Mouse (Mus musculus): Measurements from ENCODE around the gene Gpr152. TPM values are rescaled to one million over a fixed set of nuclear protein-coding genes. Genes with fewer than 3 reads are reported as not detected.

Gpr152 gene
- polyA plus RNA-seq, 1 experiment from 2014 or later = not detected

- no peak overlapping the region for H3K4me2 ChIP-seq (ENCODE audit: low read depth, low read length)
- no peak overlapping the region for H3K4me3 ChIP-seq (ENCODE audit: low read depth, low read length)
- peaks cover 19% of the 10 kb centered on the region for H3K27me3 ChIP-seq (ENCODE audit: control insufficient read depth, insufficient read depth, low read length)
- WGBS = 64% methylated on average over 2 of the region's 2 CpGs
- H3K36me3 ChIP-seq (replicated peaks; ENCODE audit: control insufficient read depth, insufficient read depth, low read depth, low read length) = no peaks in the 10 kb centered on the region
- peaks cover 4% of the 10 kb centered on the region; the same call in 1 of the 2 replicates for H3K4me1 ChIP-seq (ENCODE audit: control insufficient read depth, insufficient read depth, low read length)
- DNase-seq (ENCODE audit: low spot score) (no peak), ATAC-seq (replicated peaks; ENCODE audit: insufficient number of reproducible peaks, low FRiP score, low TSS enrichment, low read depth) (no peak)
- no peaks in the 10 kb centered on the region for H3K9me3 ChIP-seq (replicated peaks; ENCODE audit: control insufficient read depth, low read length)
- no peak overlapping the region for H3K9ac ChIP-seq (replicated peaks; ENCODE audit: low read length)
- H3K27ac ChIP-seq (replicated peaks; ENCODE audit: low read depth, low read length) = no peak overlapping the region
Measured at GRCm38 (mm10) chr19:4102049-4102448, 37.5 kb upstream of the Gpr152 start.

GRCm38 (mm10) chr19:4102626-4103025 lies 37.0 kb upstream of the Gpr152 start:
- H3K27ac ChIP-seq (replicated peaks; ENCODE audit: low read depth, low read length) = no peak overlapping the region
- H3K4me1 ChIP-seq (ENCODE audit: control insufficient read depth, insufficient read depth, low read length) = peaks cover 4% of the 10 kb centered on the region; the same call in 1 of the 2 replicates
- H3K27me3 ChIP-seq (ENCODE audit: control insufficient read depth, insufficient read depth, low read length) = peaks cover 19% of the 10 kb centered on the region
- H3K4me3 ChIP-seq (ENCODE audit: low read depth, low read length) = no peak overlapping the region
- 93% methylated on average over 12 of the region's 12 CpGs for WGBS
- no peak for ATAC-seq (replicated peaks; ENCODE audit: insufficient number of reproducible peaks, low FRiP score, low TSS enrichment, low read depth)
- H3K9me3 ChIP-seq (replicated peaks; ENCODE audit: control insufficient read depth, low read length) = no peaks in the 10 kb centered on the region
- H3K4me2 ChIP-seq (ENCODE audit: low read depth, low read length) = no peak overlapping the region
- no peaks in the 10 kb centered on the region for H3K36me3 ChIP-seq (replicated peaks; ENCODE audit: control insufficient read depth, insufficient read depth, low read depth, low read length)
- DNase-seq (ENCODE audit: low spot score) = no peak
- H3K9ac ChIP-seq (replicated peaks; ENCODE audit: low read length) = no peak overlapping the region

DNA sequence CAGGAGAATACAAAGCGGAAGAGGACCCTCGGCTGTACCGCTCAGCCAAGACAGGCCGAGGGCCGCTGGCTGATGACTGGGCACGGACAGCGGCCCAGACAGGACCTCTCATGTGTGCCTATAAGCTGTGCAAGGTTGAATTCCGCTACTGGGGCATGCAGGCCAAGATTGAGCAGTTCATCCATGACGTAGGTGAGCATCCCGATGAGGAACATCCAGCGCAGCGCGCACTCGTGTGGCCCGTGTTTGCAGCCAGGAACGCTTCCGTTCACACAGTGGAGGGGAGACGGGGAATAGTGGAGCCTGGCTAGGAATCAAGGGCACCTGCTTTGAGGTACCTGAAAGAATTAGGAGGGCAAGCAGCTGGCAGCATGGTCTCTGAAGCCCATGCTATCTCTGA lies 36.3 kb upstream of the Gpr152 start:
- Histone ChIP-seq H3K27me3 (ENCODE audit: control insufficient read depth, insufficient read depth, low read length) (peaks cover 19% of the 10 kb centered on the region), H3K4me1 (ENCODE audit: control insufficient read depth, insufficient read depth, low read length) (peaks cover 4% of the 10 kb centered on the region; the same call in 1 of the 2 replicates), H3K9ac (replicated peaks; ENCODE audit: low read length) (no peak overlapping the region), H3K36me3 (replicated peaks; ENCODE audit: control insufficient read depth, insufficient read depth, low read depth, low read length) (no peaks in the 10 kb centered on the region), H3K27ac (replicated peaks; ENCODE audit: low read depth, low read length) (no peak overlapping the region), H3K4me2 (ENCODE audit: low read depth, low read length) (no peak overlapping the region), H3K4me3 (ENCODE audit: low read depth, low read length) (no peak overlapping the region), H3K9me3 (replicated peaks; ENCODE audit: control insufficient read depth, low read length) (no peaks in the 10 kb centered on the region)
- WGBS = 91% methylated on average over 18 of the region's 18 CpGs
- DNase-seq (ENCODE audit: low spot score) (no peak), ATAC-seq (replicated peaks; ENCODE audit: insufficient number of reproducible peaks, low FRiP score, low TSS enrichment, low read depth) (no peak)

- peaks cover 19% of the 10 kb centered on the region for H3K27me3 ChIP-seq (ENCODE audit: control insufficient read depth, insufficient read depth, low read length)
- H3K36me3 ChIP-seq (replicated peaks; ENCODE audit: control insufficient read depth, insufficient read depth, low read depth, low read length) = no peaks in the 10 kb centered on the region
- H3K27ac ChIP-seq (replicated peaks; ENCODE audit: low read depth, low read length) = no peak overlapping the region
- no peak overlapping the region for H3K9ac ChIP-seq (replicated peaks; ENCODE audit: low read length)
- DNase-seq (ENCODE audit: low spot score) (no peak), ATAC-seq (replicated peaks; ENCODE audit: insufficient number of reproducible peaks, low FRiP score, low TSS enrichment, low read depth) (no peak)
- WGBS = 83% methylated on average over 3 of the region's 3 CpGs
- peaks cover 4% of the 10 kb centered on the region; the same call in 1 of the 2 replicates for H3K4me1 ChIP-seq (ENCODE audit: control insufficient read depth, insufficient read depth, low read length)
- H3K9me3 ChIP-seq (replicated peaks; ENCODE audit: control insufficient read depth, low read length) = no peaks in the 10 kb centered on the region
- no peak overlapping the region for H3K4me2 ChIP-seq (ENCODE audit: low read depth, low read length)
- H3K4me3 ChIP-seq (ENCODE audit: low read depth, low read length) = no peak overlapping the region
Measured at GRCm38 (mm10) chr19:4103792-4104191, 35.8 kb upstream of the Gpr152 start.

GRCm38 (mm10) chr19:4104675-4105194 lies 34.9 kb upstream of the Gpr152 start:
- no peak for ATAC-seq (replicated peaks; ENCODE audit: insufficient number of reproducible peaks, low FRiP score, low TSS enrichment, low read depth)
- no peak overlapping the region for H3K4me3 ChIP-seq (ENCODE audit: low read depth, low read length)
- no peak for DNase-seq (ENCODE audit: low spot score)
- no peak overlapping the region for H3K27ac ChIP-seq (replicated peaks; ENCODE audit: low read depth, low read length)
- H3K9me3 ChIP-seq (replicated peaks; ENCODE audit: control insufficient read depth, low read length) = no peaks in the 10 kb centered on the region
- H3K4me2 ChIP-seq (ENCODE audit: low read depth, low read length) = no peak overlapping the region
- peaks cover 2% of the 10 kb centered on the region; the same call in 1 of the 2 replicates for H3K4me1 ChIP-seq (ENCODE audit: control insufficient read depth, insufficient read depth, low read length)
- H3K36me3 ChIP-seq (replicated peaks; ENCODE audit: control insufficient read depth, insufficient read depth, low read depth, low read length) = no peaks in the 10 kb centered on the region
- 89% methylated on average over 16 of the region's 16 CpGs for WGBS
- peaks cover 17% of the 10 kb centered on the region for H3K27me3 ChIP-seq (ENCODE audit: control insufficient read depth, insufficient read depth, low read length)
- H3K9ac ChIP-seq (replicated peaks; ENCODE audit: low read length) = no peak overlapping the region

- H3K4me1 ChIP-seq (ENCODE audit: control insufficient read depth, insufficient read depth, low read length) = no peaks in the 10 kb centered on the region
- DNase-seq (ENCODE audit: low spot score) (no peak), ATAC-seq (replicated peaks; ENCODE audit: insufficient number of reproducible peaks, low FRiP score, low TSS enrichment, low read depth) (no peak)
- 93% methylated on average over 14 of the region's 14 CpGs for WGBS
- no peaks in the 10 kb centered on the region for H3K9me3 ChIP-seq (replicated peaks; ENCODE audit: control insufficient read depth, low read length)
- no peak overlapping the region for H3K27ac ChIP-seq (replicated peaks; ENCODE audit: low read depth, low read length)
- H3K4me2 ChIP-seq (ENCODE audit: low read depth, low read length) = no peak overlapping the region
- no peak overlapping the region for H3K9ac ChIP-seq (replicated peaks; ENCODE audit: low read length)
- H3K36me3 ChIP-seq (replicated peaks; ENCODE audit: control insufficient read depth, insufficient read depth, low read depth, low read length) = no peaks in the 10 kb centered on the region
- H3K4me3 ChIP-seq (ENCODE audit: low read depth, low read length) = no peak overlapping the region
- peaks cover 1% of the 10 kb centered on the region for H3K27me3 ChIP-seq (ENCODE audit: control insufficient read depth, insufficient read depth, low read length)
Measured at GRCm38 (mm10) chr19:4106654-4107053, 32.9 kb upstream of the Gpr152 start.

DNA sequence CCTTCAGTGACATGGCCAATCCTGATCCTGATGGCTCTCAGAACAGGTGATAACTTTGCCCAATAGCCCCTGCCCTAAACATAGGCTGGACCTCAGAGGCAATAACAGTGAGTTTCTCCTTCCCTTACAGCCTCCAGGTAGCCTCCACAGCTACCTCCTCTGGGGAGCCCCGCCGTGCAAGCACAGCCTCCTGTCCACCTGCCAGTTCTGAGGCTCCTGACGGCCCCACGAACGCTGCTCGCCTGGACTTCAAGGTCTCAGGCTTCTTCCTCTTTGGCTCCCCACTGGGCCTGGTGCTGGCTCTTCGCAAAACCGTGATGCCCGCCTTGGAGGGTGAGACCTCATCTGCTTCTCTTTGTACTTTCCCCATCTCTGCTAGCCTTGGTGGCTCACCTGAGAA lies 31.1 kb upstream of the Gpr152 start:
- Histone ChIP-seq H3K9ac (replicated peaks; ENCODE audit: low read length) (no peak overlapping the region), H3K4me2 (ENCODE audit: low read depth, low read length) (no peak overlapping the region), H3K4me1 (ENCODE audit: control insufficient read depth, insufficient read depth, low read length) (no peaks in the 10 kb centered on the region), H3K9me3 (replicated peaks; ENCODE audit: control insufficient read depth, low read length) (no peaks in the 10 kb centered on the region), H3K36me3 (replicated peaks; ENCODE audit: control insufficient read depth, insufficient read depth, low read depth, low read length) (peaks cover 2% of the 10 kb centered on the region; the same call in 1 of the 2 replicates), H3K27me3 (ENCODE audit: control insufficient read depth, insufficient read depth, low read length) (no peaks in the 10 kb centered on the region), H3K4me3 (ENCODE audit: low read depth, low read length) (no peak overlapping the region), H3K27ac (replicated peaks; ENCODE audit: low read depth, low read length) (no peak overlapping the region)
- DNase-seq (ENCODE audit: low spot score) = no peak
- ATAC-seq (replicated peaks; ENCODE audit: insufficient number of reproducible peaks, low FRiP score, low TSS enrichment, low read depth) = no peak
- 83% methylated on average over 9 of the region's 9 CpGs for WGBS

DNA sequence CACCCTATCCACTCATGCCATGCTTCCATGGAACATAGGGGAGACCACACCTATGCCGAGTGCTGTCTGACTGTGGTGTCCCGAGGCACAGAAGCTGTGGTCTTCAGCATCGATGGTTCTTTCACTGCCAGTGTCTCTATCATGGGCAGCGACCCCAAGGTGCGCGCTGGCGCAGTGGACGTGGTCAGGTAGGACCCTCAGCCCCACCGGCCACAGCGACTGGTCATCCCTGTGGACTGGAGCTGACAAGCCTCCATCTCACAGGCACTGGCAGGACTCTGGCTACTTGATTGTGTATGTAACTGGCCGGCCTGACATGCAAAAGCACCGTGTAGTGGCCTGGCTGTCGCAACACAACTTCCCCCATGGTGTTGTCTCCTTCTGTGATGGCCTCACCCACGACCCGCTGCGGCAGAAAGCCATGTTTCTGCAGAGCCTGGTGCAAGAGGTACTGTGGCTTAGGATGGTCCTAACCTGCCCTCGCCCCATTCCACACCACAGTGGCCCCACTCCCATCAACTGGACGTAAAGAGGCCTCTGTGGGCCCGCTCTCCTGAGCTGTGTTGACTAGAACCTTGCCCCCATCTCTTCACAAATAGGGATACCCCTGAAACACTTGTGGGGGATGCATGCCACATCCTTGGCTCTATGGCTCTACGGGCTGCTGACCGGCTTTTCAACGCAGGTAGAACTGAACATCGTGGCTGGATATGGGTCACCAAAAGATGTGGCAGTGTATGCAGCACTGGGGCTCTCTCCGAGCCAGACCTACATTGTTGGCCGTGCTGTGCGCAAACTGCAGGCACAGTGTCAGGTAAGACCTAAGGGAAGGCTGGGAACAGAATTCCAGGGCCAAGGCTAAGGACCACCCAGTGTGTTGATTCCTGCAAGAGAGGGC lies 27.3 kb upstream of the Gpr152 start:
- no peaks in the 10 kb centered on the region for H3K4me1 ChIP-seq (ENCODE audit: control insufficient read depth, insufficient read depth, low read length)
- no peak overlapping the region for H3K4me3 ChIP-seq (ENCODE audit: low read depth, low read length)
- no peak overlapping the region for H3K4me2 ChIP-seq (ENCODE audit: low read depth, low read length)
- no peak for ATAC-seq (replicated peaks; ENCODE audit: insufficient number of reproducible peaks, low FRiP score, low TSS enrichment, low read depth)
- 94% methylated on average over 26 of the region's 26 CpGs for WGBS
- DNase-seq (ENCODE audit: low spot score) = no peak
- H3K9me3 ChIP-seq (replicated peaks; ENCODE audit: control insufficient read depth, low read length) = no peaks in the 10 kb centered on the region
- no peaks in the 10 kb centered on the region for H3K27me3 ChIP-seq (ENCODE audit: control insufficient read depth, insufficient read depth, low read length)
- peaks cover 2% of the 10 kb centered on the region for H3K36me3 ChIP-seq (replicated peaks; ENCODE audit: control insufficient read depth, insufficient read depth, low read depth, low read length)
- H3K27ac ChIP-seq (replicated peaks; ENCODE audit: low read depth, low read length) = no peak overlapping the region
- no peak overlapping the region for H3K9ac ChIP-seq (replicated peaks; ENCODE audit: low read length)

All from embryonic facial prominence, embryonic 11.5 days (tissue).